Mouse (Mus musculus): Measurements from ENCODE around the gene Gng4.

DNA sequence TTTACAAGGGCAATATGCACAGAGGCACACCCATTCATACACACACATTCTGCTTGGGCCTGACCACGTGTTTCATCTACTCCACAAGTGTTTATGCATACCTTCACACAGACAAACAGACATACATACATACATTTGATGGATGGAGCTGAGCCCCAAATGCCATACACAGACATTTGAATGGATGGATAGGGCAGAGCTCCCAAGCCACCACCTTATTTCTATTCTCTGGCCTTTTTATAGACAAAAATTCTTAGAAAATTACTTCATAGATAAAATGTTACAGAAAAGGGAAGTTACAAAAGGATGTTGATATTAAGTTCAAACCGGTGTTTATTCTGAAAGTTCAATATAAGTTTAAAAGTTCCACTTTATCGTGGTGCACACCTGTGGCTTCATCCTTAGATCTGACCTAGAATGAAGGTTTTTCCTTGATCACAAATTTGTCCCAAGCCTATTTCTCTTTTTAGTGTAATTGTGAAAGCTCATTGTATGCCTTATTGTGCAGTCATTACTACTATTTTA lies 63.3 kb downstream of the Gng4 start:
- TF ChIP-seq CTCF (IDR thresholded peaks at IDR 0.05; ENCODE audit: low read depth) (no peak), EP300 (IDR thresholded peaks at IDR 0.05; ENCODE audit: low read depth) (no peak)

Measured in liver, postnatal 0 days (tissue).